39 mouse cellular contexts compared by ENCODE assay signal in genomic region chr5:113097551-113097950, GRCm38 (mm10). TPM values are rescaled to one million over a fixed set of nuclear protein-coding genes. Genes with fewer than 3 reads are reported as not detected.
"Had no signal": no experiment of that assay in that cellular context is flagged by ENCODE, and none has a peak within 500 bp of the region (broad histone marks: within the 10 kb centered on the region; RNA-seq: fewer than 3 reads in every experiment).

No protein-coding gene starts in this region.

- H3K36me3 ChIP-seq: embryonic facial prominence, embryonic 12.5 days; forebrain, embryonic 15.5 days had no signal

- H3K9ac ChIP-seq: embryonic facial prominence, embryonic 12.5 days; embryonic facial prominence, embryonic 13.5 days; embryonic facial prominence, embryonic 15.5 days; forebrain, embryonic 12.5 days; forebrain, embryonic 13.5 days; forebrain, embryonic 15.5 days; forebrain, postnatal 0 days had no signal

- H3K4me3 ChIP-seq: embryonic facial prominence, embryonic 10.5 days; embryonic facial prominence, embryonic 12.5 days; embryonic facial prominence, embryonic 13.5 days; embryonic facial prominence, embryonic 15.5 days; erythroblast, embryonic 14.5 days; forebrain, embryonic 10.5 days; forebrain, embryonic 12.5 days; forebrain, embryonic 13.5 days; forebrain, embryonic 15.5 days; gastrocnemius, adult 2 months; heart, adult 2 months had no signal

- H3K27me3 ChIP-seq: embryonic facial prominence, embryonic 12.5 days; embryonic facial prominence, embryonic 13.5 days; embryonic facial prominence, embryonic 15.5 days; forebrain, embryonic 12.5 days; forebrain, embryonic 13.5 days; forebrain, embryonic 15.5 days had no signal

- H3K4me1 ChIP-seq: embryonic facial prominence, embryonic 12.5 days; embryonic facial prominence, embryonic 15.5 days had no signal

- H3K27ac ChIP-seq: embryonic facial prominence, embryonic 10.5 days; embryonic facial prominence, embryonic 12.5 days; embryonic facial prominence, embryonic 13.5 days; embryonic facial prominence, embryonic 15.5 days; forebrain, embryonic 10.5 days; forebrain, embryonic 12.5 days; forebrain, embryonic 13.5 days; forebrain, embryonic 15.5 days; gastrocnemius, adult 2 months; heart, adult 2 months had no signal

- H3K9me3 ChIP-seq: embryonic facial prominence, embryonic 10.5 days; embryonic facial prominence, embryonic 12.5 days; embryonic facial prominence, embryonic 13.5 days; embryonic facial prominence, embryonic 15.5 days; forebrain, embryonic 10.5 days; forebrain, embryonic 12.5 days; forebrain, embryonic 13.5 days; forebrain, embryonic 15.5 days had no signal

- DNase-seq: cerebellum, adult 8-10 months; cerebellum, adult 9-10 months; cerebellum, adult 9-11 months; cerebellum, postnatal 10 days; cerebellum, postnatal 14 days; cerebellum, postnatal 25 days; cerebellum, postnatal 36 days; embryo, embryonic 11 days; forebrain, postnatal 0 days; gastrocnemius, adult 2 months; gastrocnemius, postnatal 10 days; gastrocnemius, postnatal 14 days; gastrocnemius, postnatal 25 days; gastrocnemius, postnatal 36 days; heart, adult 18-20 months; heart, adult 2 months had no signal

- ATAC-seq: forebrain, embryonic 13.5 days; forebrain, embryonic 14.5 days; forebrain, embryonic 15.5 days; forebrain, embryonic 16.5 days; forebrain, postnatal 0 days had no signal

- H3K4me2 ChIP-seq: embryonic facial prominence, embryonic 12.5 days; embryonic facial prominence, embryonic 13.5 days; embryonic facial prominence, embryonic 15.5 days; forebrain, embryonic 12.5 days; forebrain, embryonic 13.5 days; forebrain, embryonic 15.5 days had no signal

RNA-seq across cellular contexts. Expression of gene Crybb3, which starts 16.2 kb away (rescaled TPM):
- total RNA-seq: common myeloid progenitor, adult 5-6 weeks; granulocyte monocyte progenitor cell, adult 5-6 weeks had no signal
- polyA plus RNA-seq: erythroblast, embryonic 14.5 days had no signal

RNA-seq across cellular contexts. Expression of gene Crybb2, which starts 27.6 kb away (rescaled TPM):
- total RNA-seq: common myeloid progenitor, adult 5-6 weeks; forebrain, postnatal 0 days; gastrocnemius, adult 18-20 months; gastrocnemius, adult 2 months; gastrocnemius, adult 8-10 months; gastrocnemius, postnatal 10 days; gastrocnemius, postnatal 14 days; gastrocnemius, postnatal 25 days; gastrocnemius, postnatal 36 days; gastrocnemius, postnatal 4 days; granulocyte monocyte progenitor cell, adult 5-6 weeks; heart, adult 18-20 months; heart, adult 2 months; heart, adult 8-10 months had no signal
- polyA plus RNA-seq: cortical plate, adult 2 months; embryonic facial prominence, embryonic 10.5 days; embryonic facial prominence, embryonic 11.5 days; embryonic facial prominence, embryonic 12.5 days; embryonic facial prominence, embryonic 13.5 days; embryonic facial prominence, embryonic 14.5 days; embryonic facial prominence, embryonic 15.5 days; erythroblast, embryonic 14.5 days; forebrain, embryonic 10.5 days; forebrain, embryonic 11.5 days; forebrain, embryonic 12.5 days; forebrain, embryonic 13.5 days; forebrain, embryonic 14.5 days; forebrain, embryonic 15.5 days; forebrain, embryonic 16.5 days; forebrain, postnatal 0 days; frontal cortex, adult 2 months; gonadal fat pad, adult 2 months; heart, adult 2 months had no signal
